Comparison of ENCODE assay signal across 15 mouse cellular contexts in genomic region chr13:115096216-115096615, GRCm38 (mm10). TPM values are rescaled to one million over a fixed set of nuclear protein-coding genes. Genes with fewer than 3 reads are reported as not detected.
DNase-seq lines count a peak whose midpoint lies in the region; ATAC-seq lines count a peak whose summit lies in the region.
"Had no signal": no experiment of that assay in that cellular context is flagged by ENCODE, and none has a peak within 500 bp of the region (broad histone marks: within the 10 kb centered on the region; RNA-seq: fewer than 3 reads in every experiment).

No protein-coding gene starts in this region.

- no peaks in the 10 kb centered on the region for H3K36me3 ChIP-seq in kidney, embryonic 16.5 days (ENCODE audit: insufficient read depth, low read length)
- H3K36me3 ChIP-seq in midbrain, embryonic 11.5 days (ENCODE audit: control insufficient read depth, insufficient read depth, low read length) = no peaks in the 10 kb centered on the region
- H3K36me3 ChIP-seq in midbrain, embryonic 16.5 days (ENCODE audit: control insufficient read depth, insufficient read depth, low read length) = no peaks in the 10 kb centered on the region
- no peaks in the 10 kb centered on the region for H3K36me3 ChIP-seq in hindbrain, embryonic 13.5 days
- H3K36me3 ChIP-seq: forebrain, embryonic 12.5 days; liver, embryonic 13.5 days; midbrain, embryonic 12.5 days had no signal

- H3K4me3 ChIP-seq in kidney, embryonic 16.5 days (ENCODE audit: low read length) = no peak overlapping the region
- no peak overlapping the region for H3K4me3 ChIP-seq in midbrain, embryonic 11.5 days (ENCODE audit: low read depth, low read length)
- H3K4me3 ChIP-seq in midbrain, embryonic 16.5 days (ENCODE audit: low read depth, low read length) = no peak overlapping the region
- no peak overlapping the region for H3K4me3 ChIP-seq in hindbrain, embryonic 13.5 days
- H3K4me3 ChIP-seq: forebrain, embryonic 12.5 days; liver, embryonic 13.5 days; midbrain, embryonic 12.5 days had no signal

- no peaks in the 10 kb centered on the region for H3K9me3 ChIP-seq in kidney, embryonic 16.5 days (ENCODE audit: low read length)
- no peaks in the 10 kb centered on the region for H3K9me3 ChIP-seq in midbrain, embryonic 11.5 days (ENCODE audit: control insufficient read depth, low read length)
- no peaks in the 10 kb centered on the region for H3K9me3 ChIP-seq in midbrain, embryonic 16.5 days (replicated peaks; ENCODE audit: control insufficient read depth, low read length, poor library complexity, severe bottlenecking)
- no peaks in the 10 kb centered on the region for H3K9me3 ChIP-seq in hindbrain, embryonic 13.5 days
- H3K9me3 ChIP-seq: forebrain, embryonic 12.5 days; liver, embryonic 13.5 days; midbrain, embryonic 12.5 days had no signal

- no peaks in the 10 kb centered on the region for H3K27me3 ChIP-seq in kidney, embryonic 16.5 days (ENCODE audit: insufficient read depth, low read length)
- H3K27me3 ChIP-seq in midbrain, embryonic 11.5 days (ENCODE audit: control insufficient read depth, insufficient read depth, low read length) = peaks cover 10% of the 10 kb centered on the region
- H3K27me3 ChIP-seq in midbrain, embryonic 16.5 days (ENCODE audit: control insufficient read depth, insufficient read depth, low read depth, low read length) = peaks cover 12% of the 10 kb centered on the region
- peaks cover 24% of the 10 kb centered on the region for H3K27me3 ChIP-seq in hindbrain, embryonic 13.5 days

- no peak for ATAC-seq in kidney, embryonic 16.5 days (ENCODE audit: low FRiP score, low TSS enrichment)
- ATAC-seq in midbrain, embryonic 11.5 days (ENCODE audit: low FRiP score) = no peak
- ATAC-seq in midbrain, embryonic 16.5 days = no peak
- no peak for ATAC-seq in hindbrain, embryonic 13.5 days (ENCODE audit: low FRiP score)

- H3K27ac ChIP-seq in kidney, embryonic 16.5 days (ENCODE audit: low read length) = no peak overlapping the region
- H3K27ac ChIP-seq in midbrain, embryonic 11.5 days (ENCODE audit: low read depth, low read length) = no peak overlapping the region
- H3K27ac ChIP-seq in midbrain, embryonic 16.5 days (ENCODE audit: low read length) = no peak overlapping the region
- no peak overlapping the region for H3K27ac ChIP-seq in hindbrain, embryonic 13.5 days
- H3K27ac ChIP-seq: forebrain, embryonic 12.5 days; liver, embryonic 13.5 days; macrophage; midbrain, embryonic 12.5 days; stomach, postnatal 0 days had no signal

- H3K4me1 ChIP-seq in kidney, embryonic 16.5 days (ENCODE audit: insufficient read depth, low read length) = peaks cover 27% of the 10 kb centered on the region
- H3K4me1 ChIP-seq in midbrain, embryonic 11.5 days (ENCODE audit: control insufficient read depth, insufficient read depth, low read length) = peaks cover under 1% of the 10 kb centered on the region; the same call in 1 of the 2 replicates
- peaks cover 3% of the 10 kb centered on the region; the same call in 1 of the 2 replicates for H3K4me1 ChIP-seq in midbrain, embryonic 16.5 days (ENCODE audit: control insufficient read depth, insufficient read depth, low read length)
- H3K4me1 ChIP-seq in hindbrain, embryonic 13.5 days (replicated peaks) = peaks cover 4% of the 10 kb centered on the region

- H3K9ac ChIP-seq in kidney, embryonic 16.5 days (replicated peaks; ENCODE audit: low read length) = no peak overlapping the region
- no peak overlapping the region for H3K9ac ChIP-seq in midbrain, embryonic 11.5 days (ENCODE audit: low read length)
- no peak overlapping the region for H3K9ac ChIP-seq in midbrain, embryonic 16.5 days (ENCODE audit: low read depth, low read length)
- H3K9ac ChIP-seq in hindbrain, embryonic 13.5 days = no peak overlapping the region
- H3K9ac ChIP-seq: forebrain, embryonic 12.5 days; liver, embryonic 13.5 days; midbrain, embryonic 12.5 days had no signal

- WGBS in kidney, embryonic 16.5 days = 35% methylated on average over 2 of the region's 2 CpGs
- 66% methylated on average over 2 of the region's 2 CpGs for WGBS in midbrain, embryonic 11.5 days
- 66% methylated on average over 2 of the region's 2 CpGs for WGBS in midbrain, embryonic 16.5 days
- 63% methylated on average over 2 of the region's 2 CpGs for WGBS in hindbrain, embryonic 13.5 days

- DNase-seq in heart, adult 8-10 months (ENCODE audit: low spot score) = peak; percentile 45
- no peak for DNase-seq in heart, postnatal 4 days
- DNase-seq in kidney, postnatal 25 days = peak; percentile 33 to 66
- peak; percentile 57 for DNase-seq in midbrain, embryonic 11.5 days (ENCODE audit: low spot score, missing footprints)
- DNase-seq: cerebellum, adult 11 months; cerebellum, postnatal 36 days; gastrocnemius, postnatal 14 days; liver, embryonic 13.5 days had no signal

- no peak overlapping the region for H3K4me2 ChIP-seq in kidney, embryonic 16.5 days (replicated peaks; ENCODE audit: low read depth, low read length)
- H3K4me2 ChIP-seq in midbrain, embryonic 11.5 days = no peak overlapping the region
- H3K4me2 ChIP-seq in midbrain, embryonic 16.5 days (ENCODE audit: low read length) = no peak overlapping the region
- H3K4me2 ChIP-seq in hindbrain, embryonic 13.5 days = no peak overlapping the region
- H3K4me2 ChIP-seq: forebrain, embryonic 12.5 days; liver, embryonic 13.5 days; midbrain, embryonic 12.5 days had no signal

RNA-seq across cellular contexts. Expression of gene Gm49395, which starts 5.5 kb away (rescaled TPM):
- 10 to 100 TPM in 1 of 4 experiments, 1 to 10 TPM in 3; 7.6 to 12.9 (median 9.2) TPM for total RNA-seq in heart, adult 8-10 months (2022)
- total RNA-seq in heart, postnatal 4 days (2021) = 10 to 100 TPM; 25.0 to 27.5 TPM
- polyA plus RNA-seq in kidney, embryonic 16.5 days (2015; fragmentation: Nextera tagmentation; extraction: Ambion mirVana) = 6.7 and 8.8 TPM in 2 replicates
- polyA plus RNA-seq in midbrain, embryonic 11.5 days (2014; fragmentation: Nextera tagmentation; extraction: Ambion mirVana) = 3.2 and 3.6 TPM in 2 replicates
- polyA plus RNA-seq in midbrain, embryonic 16.5 days (2015; fragmentation: Nextera tagmentation; extraction: Ambion mirVana) = 1.8 and 2.9 TPM in 2 replicates
- polyA plus RNA-seq in hindbrain, embryonic 13.5 days (2015; fragmentation: Nextera tagmentation; extraction: Ambion mirVana) = 2.4 and 4.7 TPM in 2 replicates
- polyA plus RNA-seq: macrophage had no signal

RNA-seq across cellular contexts. Expression of gene Itga1, which starts 5.5 kb away (rescaled TPM):
- 10 to 100 TPM; 24.4 to 34.2 (median 33.7) TPM for total RNA-seq in heart, adult 8-10 months (2022)
- 10 to 100 TPM; 82.4 to 86.8 TPM for total RNA-seq in heart, postnatal 4 days (2021)
- polyA plus RNA-seq in kidney, embryonic 16.5 days (2015; fragmentation: Nextera tagmentation; extraction: Ambion mirVana) = 32.2 and 32.5 TPM in 2 replicates
- 5.4 and 6.3 TPM in 2 replicates for polyA plus RNA-seq in midbrain, embryonic 11.5 days (2014; fragmentation: Nextera tagmentation; extraction: Ambion mirVana)
- 6.1 and 6.9 TPM in 2 replicates for polyA plus RNA-seq in midbrain, embryonic 16.5 days (2015; fragmentation: Nextera tagmentation; extraction: Ambion mirVana)
- 6.6 and 7.1 TPM in 2 replicates for polyA plus RNA-seq in hindbrain, embryonic 13.5 days (2015; fragmentation: Nextera tagmentation; extraction: Ambion mirVana)

RNA-seq across cellular contexts. Expression of gene Pelo, which starts 6.2 kb away (rescaled TPM):
- 10 to 100 TPM; 14.1 to 19.2 (median 17.9) TPM for total RNA-seq in heart, adult 8-10 months (2022)
- 10 to 100 TPM; 34.5 to 37.0 TPM for total RNA-seq in heart, postnatal 4 days (2021)
- polyA plus RNA-seq in kidney, embryonic 16.5 days (2015; fragmentation: Nextera tagmentation; extraction: Ambion mirVana) = 5.8 and 7.5 TPM in 2 replicates
- 6.7 and 7.4 TPM in 2 replicates for polyA plus RNA-seq in midbrain, embryonic 11.5 days (2014; fragmentation: Nextera tagmentation; extraction: Ambion mirVana)
- polyA plus RNA-seq in midbrain, embryonic 16.5 days (2015; fragmentation: Nextera tagmentation; extraction: Ambion mirVana) = 4.6 and 5.2 TPM in 2 replicates
- 3.9 and 6.8 TPM in 2 replicates for polyA plus RNA-seq in hindbrain, embryonic 13.5 days (2015; fragmentation: Nextera tagmentation; extraction: Ambion mirVana)
